Mouse (Mus musculus) frontal cortex, postnatal 14 days (tissue): Measurements from ENCODE around the gene C1qbp.

ENCODE experiments used
- DNase-seq, 2 experiments: peaks; one replicate each; pipeline ENCODE4 v3.0.0; 2022; ENCODE audit warnings: low spot score in 2 of 2

Gene C1qbp

GRCm38 (mm10) chr11:70973947-70974346, 8.9 kb downstream of the C1qbp start:
- no peak for DNase-seq

DNA sequence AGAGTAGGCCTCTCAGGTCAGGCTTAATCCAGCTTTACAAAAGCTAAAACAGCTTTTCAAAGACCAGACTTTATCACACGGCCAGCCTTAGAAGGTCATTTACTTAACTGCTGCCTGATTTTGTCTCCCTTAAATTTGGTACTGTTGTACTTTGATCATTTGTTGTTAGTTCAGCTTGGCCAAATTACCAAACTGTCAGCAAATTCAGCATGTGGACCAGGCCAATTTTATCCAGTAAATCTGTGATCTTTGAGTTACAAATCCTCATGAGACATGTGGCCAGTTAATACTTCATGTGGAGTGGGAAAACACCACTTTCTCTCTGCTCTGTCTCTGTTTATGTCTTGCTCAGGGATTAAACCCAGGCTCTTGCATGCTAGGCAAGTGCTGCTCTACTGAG, 10.2 kb downstream of the C1qbp start:
- DNase-seq: no peak

GRCm38 (mm10) chr11:70970560-70971540, 12.0 kb downstream of the C1qbp start:
- DNase-seq: no peak

- DNase-seq: peak; percentile 90 to 93
These were observed 12.8 kb downstream of the C1qbp start, which contains the start of the genes Nup88 and Rpain for GRCm38 (mm10) chr11:70969821-70970559. Nup88 (minus strand) TSS chr11:70969973. Rpain (plus strand) TSS chr11:70970213.

DNA sequence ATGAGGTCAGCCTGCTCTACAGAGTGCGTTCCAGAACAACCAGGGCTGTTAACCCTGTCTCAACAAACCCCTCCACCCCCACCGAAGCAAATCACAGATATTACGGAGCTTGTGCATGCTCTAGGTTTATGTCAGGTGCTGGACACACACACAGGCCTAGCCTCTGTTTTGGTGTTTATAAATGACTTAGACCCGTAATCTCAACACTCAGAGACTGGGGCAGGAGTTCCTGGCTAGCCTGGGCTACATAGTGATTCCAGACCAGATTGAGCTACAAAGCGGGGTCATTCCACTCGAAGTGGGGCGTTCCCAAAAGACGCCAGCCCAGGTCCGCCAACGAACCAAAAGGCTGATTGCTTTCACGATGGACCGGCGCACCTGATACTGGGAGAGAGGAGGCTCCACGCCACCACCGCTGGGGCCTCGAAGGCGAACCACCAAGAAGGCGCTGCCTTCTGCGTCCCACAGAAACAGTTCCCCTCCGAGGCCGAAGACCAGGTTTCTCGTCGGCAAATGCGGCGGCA, 13.5 kb downstream of the C1qbp start:
- no peak for DNase-seq

DNA sequence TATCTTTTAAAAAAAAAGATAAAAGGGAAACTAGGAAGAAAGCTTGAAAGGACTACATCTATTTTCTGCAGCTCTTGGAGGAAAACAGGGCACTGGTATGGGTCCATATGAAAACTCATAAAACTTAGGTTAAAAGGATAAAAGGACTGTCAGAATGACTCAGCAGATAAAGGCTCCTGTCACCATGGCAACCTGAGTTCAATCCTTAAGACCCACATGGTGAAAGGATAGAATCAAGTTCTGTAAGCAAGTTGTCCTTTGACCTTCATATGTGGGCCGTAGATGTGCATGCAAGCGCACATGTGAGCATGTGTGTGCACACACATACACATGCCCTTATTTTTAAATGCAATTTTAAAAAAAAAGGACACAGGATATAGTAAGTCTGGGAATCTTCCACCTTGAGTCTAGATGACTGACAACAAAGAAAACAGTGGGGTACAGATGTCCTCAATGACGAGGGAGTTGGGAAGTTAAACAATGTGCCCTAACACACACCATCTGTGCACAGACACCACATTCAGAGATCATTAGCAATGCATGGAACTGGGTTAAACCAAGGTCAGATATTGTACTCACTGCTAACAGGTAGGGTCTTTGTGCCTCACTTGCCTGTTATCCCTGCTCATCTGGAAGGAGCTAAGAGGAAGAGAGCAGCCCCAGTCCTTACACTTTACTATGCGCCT, 18.5 kb downstream of the C1qbp start:
- no peak for DNase-seq

DNA sequence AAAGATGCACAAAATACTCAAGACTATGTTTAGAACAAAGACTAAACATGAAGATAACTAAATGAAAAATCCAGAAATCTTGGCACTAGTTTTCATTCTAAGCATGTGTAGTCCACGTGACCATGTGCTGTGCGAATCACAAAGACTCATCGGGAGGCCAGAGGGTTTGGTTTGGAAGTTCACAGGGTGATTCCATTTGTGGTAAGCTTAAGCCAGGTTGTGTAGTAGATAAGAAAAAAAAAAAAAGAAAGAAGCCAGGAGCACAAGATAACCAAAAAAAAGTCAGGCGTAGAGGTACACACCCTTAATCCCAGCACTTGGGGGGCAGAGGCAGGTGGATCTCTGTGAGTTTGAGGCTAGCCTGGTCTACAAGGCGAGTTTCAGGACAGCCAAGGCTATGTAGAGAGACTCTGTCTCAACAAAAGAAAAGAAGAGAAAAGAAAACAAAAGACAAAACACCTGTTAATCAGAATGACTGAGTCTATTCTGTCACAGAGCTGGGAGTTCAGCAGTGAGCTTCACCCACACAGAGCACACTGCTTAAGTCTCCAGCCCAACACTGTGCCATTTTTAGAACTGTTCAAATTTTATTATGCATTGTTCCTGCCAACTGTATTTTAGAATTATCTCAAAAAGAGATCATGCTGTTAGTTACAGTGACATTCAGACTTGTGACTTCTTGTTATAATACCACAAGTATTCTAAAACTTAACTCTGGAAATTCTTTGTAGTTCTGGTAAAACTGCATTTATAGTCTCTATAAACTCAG, 21.9 kb downstream of the C1qbp start:
- no peak for DNase-seq

DNA sequence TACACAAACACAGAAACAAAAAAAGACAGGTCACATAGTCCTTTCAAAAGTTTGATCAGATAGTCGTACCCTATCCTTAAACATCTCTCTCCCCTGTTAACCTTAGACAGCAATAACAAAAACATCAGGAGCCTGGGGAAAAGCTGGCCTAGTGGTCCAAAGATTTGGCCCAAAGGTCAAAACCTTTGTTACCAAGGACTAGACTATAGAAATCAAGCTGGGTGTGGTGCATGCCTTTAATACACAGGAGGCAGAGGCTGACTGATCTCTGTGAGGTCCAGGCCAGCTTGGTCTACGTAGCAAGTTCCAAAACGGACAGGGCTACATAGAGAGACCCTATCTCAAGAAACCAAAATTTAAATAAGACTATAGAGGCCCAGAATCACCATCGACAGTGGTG, 28.1 kb downstream of the C1qbp start:
- no peak for DNase-seq

GRCm38 (mm10) chr11:70944935-70945817, 37.6 kb downstream of the C1qbp start:
- DNase-seq: no peak

- DNase-seq: no peak
These were observed 39.2 kb downstream of the C1qbp start for GRCm38 (mm10) chr11:70943651-70944050.

- no peak for DNase-seq
These were observed 40.2 kb downstream of the C1qbp start for GRCm38 (mm10) chr11:70942596-70942995.

GRCm38 (mm10) chr11:70935316-70935715, 47.5 kb downstream of the C1qbp start:
- no peak for DNase-seq

- no peak for DNase-seq
These were observed 51.4 kb downstream of the C1qbp start for GRCm38 (mm10) chr11:70931461-70931860.
